Mouse (Mus musculus): Measurements from ENCODE around the gene Zfp62. TPM values are rescaled to one million over a fixed set of nuclear protein-coding genes. Genes with fewer than 3 reads are reported as not detected.

The Zfp62 gene
- polyA plus RNA-seq, 1 experiment from 2014 or later = 35.3 TPM

DNA sequence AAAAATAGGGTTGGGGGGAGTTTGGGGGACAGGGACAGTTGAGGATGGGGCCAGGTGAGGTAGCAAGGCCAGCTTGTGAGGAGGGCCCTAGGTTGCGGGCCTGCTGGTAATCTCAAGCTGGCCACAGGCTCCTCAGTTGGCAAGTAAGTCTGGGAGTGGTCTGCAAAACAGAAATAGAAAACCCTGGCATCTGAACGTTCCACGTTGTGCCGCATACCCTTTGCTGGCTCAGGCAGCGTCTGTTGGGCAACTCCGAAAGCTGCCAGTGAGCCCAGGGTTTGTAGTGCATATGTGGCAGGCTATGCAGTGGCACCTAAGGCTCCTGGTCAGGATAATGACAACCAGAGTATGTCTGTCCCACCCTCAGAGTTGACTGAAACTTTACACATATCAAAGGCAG, 60.1 kb downstream of the Zfp62 start:
- Histone ChIP-seq H3K4me2 (ENCODE audit: low read length) (no peak overlapping the region), H3K27ac (ENCODE audit: low read depth, low read length) (no peak overlapping the region), H3K4me1 (ENCODE audit: control insufficient read depth, insufficient read depth, low read depth, low read length) (no peaks in the 10 kb centered on the region), H3K27me3 (replicated peaks; ENCODE audit: control insufficient read depth, insufficient read depth, low read length) (no peaks in the 10 kb centered on the region), H3K4me3 (ENCODE audit: low read length) (no peak overlapping the region), H3K9ac (ENCODE audit: low read depth, low read length) (no peak overlapping the region), H3K36me3 (ENCODE audit: control insufficient read depth, insufficient read depth, low read length) (peaks cover 16% of the 10 kb centered on the region; the same call in 1 of the 2 replicates), H3K9me3 (ENCODE audit: control insufficient read depth, low read length) (no peaks in the 10 kb centered on the region)
- 92% methylated on average over 6 of the region's 6 CpGs for WGBS
- ATAC-seq = no peak

- Histone ChIP-seq H3K4me3 (ENCODE audit: low read length) (no peak overlapping the region), H3K36me3 (ENCODE audit: control insufficient read depth, insufficient read depth, low read length) (peaks cover 16% of the 10 kb centered on the region; the same call in 1 of the 2 replicates), H3K4me2 (ENCODE audit: low read length) (no peak overlapping the region), H3K9ac (ENCODE audit: low read depth, low read length) (no peak overlapping the region), H3K27me3 (replicated peaks; ENCODE audit: control insufficient read depth, insufficient read depth, low read length) (no peaks in the 10 kb centered on the region), H3K4me1 (ENCODE audit: control insufficient read depth, insufficient read depth, low read depth, low read length) (no peaks in the 10 kb centered on the region), H3K27ac (ENCODE audit: low read depth, low read length) (no peak overlapping the region), H3K9me3 (ENCODE audit: control insufficient read depth, low read length) (no peaks in the 10 kb centered on the region)
- no peak for ATAC-seq
- 92% methylated on average over 7 of the region's 7 CpGs for WGBS
Observed at GRCm38 (mm10) chr11:49264081-49264480, 61.0 kb downstream of the Zfp62 start.

- Histone ChIP-seq H3K4me1 (ENCODE audit: control insufficient read depth, insufficient read depth, low read depth, low read length) (no peaks in the 10 kb centered on the region), H3K36me3 (ENCODE audit: control insufficient read depth, insufficient read depth, low read length) (peaks cover 16% of the 10 kb centered on the region; the same call in 1 of the 2 replicates), H3K27me3 (replicated peaks; ENCODE audit: control insufficient read depth, insufficient read depth, low read length) (no peaks in the 10 kb centered on the region), H3K9me3 (ENCODE audit: control insufficient read depth, low read length) (no peaks in the 10 kb centered on the region), H3K4me3 (ENCODE audit: low read length) (no peak overlapping the region), H3K9ac (ENCODE audit: low read depth, low read length) (no peak overlapping the region), H3K27ac (ENCODE audit: low read depth, low read length) (no peak overlapping the region), H3K4me2 (ENCODE audit: low read length) (no peak overlapping the region)
- 83% methylated on average over 11 of the region's 11 CpGs for WGBS
- no peak for ATAC-seq
Observed at GRCm38 (mm10) chr11:49264622-49265021, 61.5 kb downstream of the Zfp62 start.

GRCm38 (mm10) chr11:49265101-49265500, 62.0 kb downstream of the Zfp62 start:
- Histone ChIP-seq H3K4me3 (ENCODE audit: low read length) (no peak overlapping the region), H3K27me3 (replicated peaks; ENCODE audit: control insufficient read depth, insufficient read depth, low read length) (no peaks in the 10 kb centered on the region), H3K27ac (ENCODE audit: low read depth, low read length) (no peak overlapping the region), H3K9ac (ENCODE audit: low read depth, low read length) (no peak overlapping the region), H3K4me1 (ENCODE audit: control insufficient read depth, insufficient read depth, low read depth, low read length) (no peaks in the 10 kb centered on the region), H3K9me3 (ENCODE audit: control insufficient read depth, low read length) (no peaks in the 10 kb centered on the region), H3K36me3 (ENCODE audit: control insufficient read depth, insufficient read depth, low read length) (peaks cover 16% of the 10 kb centered on the region; the same call in 1 of the 2 replicates), H3K4me2 (ENCODE audit: low read length) (no peak overlapping the region)
- ATAC-seq = no peak
- WGBS = 84% methylated on average over 8 of the region's 8 CpGs

- Histone ChIP-seq H3K4me1 (ENCODE audit: control insufficient read depth, insufficient read depth, low read depth, low read length) (no peaks in the 10 kb centered on the region), H3K36me3 (ENCODE audit: control insufficient read depth, insufficient read depth, low read length) (0 out of 2 replicates have a peak, but pooled peaks cover 5% of the 10 kb centered on the region), H3K4me3 (ENCODE audit: low read length) (no peak overlapping the region), H3K27me3 (replicated peaks; ENCODE audit: control insufficient read depth, insufficient read depth, low read length) (no peaks in the 10 kb centered on the region), H3K9me3 (ENCODE audit: control insufficient read depth, low read length) (no peaks in the 10 kb centered on the region), H3K27ac (ENCODE audit: low read depth, low read length) (no peak overlapping the region), H3K4me2 (ENCODE audit: low read length) (no peak overlapping the region), H3K9ac (ENCODE audit: low read depth, low read length) (no peak overlapping the region)
- ATAC-seq = no peak
- WGBS = 90% methylated on average over 6 of the region's 6 CpGs
Observed at GRCm38 (mm10) chr11:49266671-49267070, 63.6 kb downstream of the Zfp62 start.

- 79% methylated on average over 10 of the region's 10 CpGs for WGBS
- Histone ChIP-seq H3K4me2 (ENCODE audit: low read length) (no peak overlapping the region), H3K4me1 (ENCODE audit: control insufficient read depth, insufficient read depth, low read depth, low read length) (no peaks in the 10 kb centered on the region), H3K9ac (ENCODE audit: low read depth, low read length) (no peak overlapping the region), H3K27me3 (replicated peaks; ENCODE audit: control insufficient read depth, insufficient read depth, low read length) (no peaks in the 10 kb centered on the region), H3K36me3 (ENCODE audit: control insufficient read depth, insufficient read depth, low read length) (0 out of 2 replicates have a peak, but pooled peaks cover 4% of the 10 kb centered on the region), H3K27ac (ENCODE audit: low read depth, low read length) (no peak overlapping the region), H3K9me3 (ENCODE audit: control insufficient read depth, low read length) (no peaks in the 10 kb centered on the region), H3K4me3 (ENCODE audit: low read length) (no peak overlapping the region)
- no peak for ATAC-seq
Observed at GRCm38 (mm10) chr11:49267316-49267715, 64.2 kb downstream of the Zfp62 start.

GRCm38 (mm10) chr11:49267970-49268579, 65.0 kb downstream of the Zfp62 start:
- no peak overlapping the region for H3K27ac ChIP-seq (ENCODE audit: low read depth, low read length)
- no peak overlapping the region for H3K4me2 ChIP-seq (ENCODE audit: low read length)
- no peak overlapping the region for H3K4me3 ChIP-seq (ENCODE audit: low read length)
- no peak overlapping the region for H3K9ac ChIP-seq (ENCODE audit: low read depth, low read length)
- no peaks in the 10 kb centered on the region for H3K36me3 ChIP-seq (ENCODE audit: control insufficient read depth, insufficient read depth, low read length)
- H3K4me1 ChIP-seq (ENCODE audit: control insufficient read depth, insufficient read depth, low read depth, low read length) = no peaks in the 10 kb centered on the region
- H3K27me3 ChIP-seq (replicated peaks; ENCODE audit: control insufficient read depth, insufficient read depth, low read length) = no peaks in the 10 kb centered on the region
- no peaks in the 10 kb centered on the region for H3K9me3 ChIP-seq (ENCODE audit: control insufficient read depth, low read length)
- WGBS = 73% methylated on average over 15 of the region's 15 CpGs
- no peak for ATAC-seq

Other genes with a start within 250 kb of the Zfp62 start
- not detected in 2 replicates for gene Olfr56, start 224.4 kb upstream of the Zfp62 start, polyA plus RNA-seq (2015; fragmentation: Nextera tagmentation; extraction: Ambion mirVana)
- 0.24 and 0.46 TPM in 2 replicates for gene 9930111J21Rik1, start 223.9 kb upstream of the Zfp62 start, polyA plus RNA-seq (2015; fragmentation: Nextera tagmentation; extraction: Ambion mirVana)
- gene Gm12185, start 211.1 kb upstream of the Zfp62 start, polyA plus RNA-seq (2015; fragmentation: Nextera tagmentation; extraction: Ambion mirVana) = not detected in 2 replicates
- gene Tgtp1, start 209.1 kb upstream of the Zfp62 start, polyA plus RNA-seq (2015; fragmentation: Nextera tagmentation; extraction: Ambion mirVana) = 0.09 and 0.25 TPM in 2 replicates
- gene 9930111J21Rik2, start 152.1 kb upstream of the Zfp62 start, polyA plus RNA-seq (2015; fragmentation: Nextera tagmentation; extraction: Ambion mirVana) = 0.29 and 0.40 TPM in 2 replicates
- gene Tgtp2, start 139.1 kb upstream of the Zfp62 start, polyA plus RNA-seq (2015; fragmentation: Nextera tagmentation; extraction: Ambion mirVana) = 0.09 TPM in 1 of 2 replicates, not detected in the other
- 0.81 TPM in 2 replicates for gene Ifi47, start 126.7 kb upstream of the Zfp62 start, polyA plus RNA-seq (2015; fragmentation: Nextera tagmentation; extraction: Ambion mirVana)
- gene Olfr1396, start 88.4 kb upstream of the Zfp62 start, polyA plus RNA-seq (2015; fragmentation: Nextera tagmentation; extraction: Ambion mirVana) = not detected in 2 replicates
- gene Olfr1395, start 61.0 kb upstream of the Zfp62 start, polyA plus RNA-seq (2015; fragmentation: Nextera tagmentation; extraction: Ambion mirVana) = not detected in 2 replicates
- not detected in 2 replicates for gene Olfr1394, start 48.9 kb upstream of the Zfp62 start, polyA plus RNA-seq (2015; fragmentation: Nextera tagmentation; extraction: Ambion mirVana)
- 0.27 and 0.65 TPM in 2 replicates for gene Btnl9, start 16.1 kb upstream of the Zfp62 start, polyA plus RNA-seq (2015; fragmentation: Nextera tagmentation; extraction: Ambion mirVana)
- 34.5 and 38.2 TPM in 2 replicates for gene Mgat1, start 40.9 kb downstream of the Zfp62 start, polyA plus RNA-seq (2015; fragmentation: Nextera tagmentation; extraction: Ambion mirVana)
- gene Olfr1393, start 75.0 kb downstream of the Zfp62 start, polyA plus RNA-seq (2015; fragmentation: Nextera tagmentation; extraction: Ambion mirVana) = 0.08 TPM in 1 of 2 replicates, not detected in the other
- 0.13 TPM in 1 of 2 replicates, not detected in the other for gene Olfr1392, start 82.0 kb downstream of the Zfp62 start, polyA plus RNA-seq (2015; fragmentation: Nextera tagmentation; extraction: Ambion mirVana)
- gene Olfr10, start 101.4 kb downstream of the Zfp62 start, polyA plus RNA-seq (2015; fragmentation: Nextera tagmentation; extraction: Ambion mirVana) = not detected in 2 replicates
- gene Olfr1391, start 119.5 kb downstream of the Zfp62 start, polyA plus RNA-seq (2015; fragmentation: Nextera tagmentation; extraction: Ambion mirVana) = not detected in 2 replicates
- gene Olfr1390, start 131.9 kb downstream of the Zfp62 start, polyA plus RNA-seq (2015; fragmentation: Nextera tagmentation; extraction: Ambion mirVana) = not detected in 2 replicates
- gene Olfr1389, start 219.8 kb downstream of the Zfp62 start, polyA plus RNA-seq (2015; fragmentation: Nextera tagmentation; extraction: Ambion mirVana) = not detected in 2 replicates
- 0.09 and 0.10 TPM in 2 replicates for gene Olfr1388, start 233.3 kb downstream of the Zfp62 start, polyA plus RNA-seq (2015; fragmentation: Nextera tagmentation; extraction: Ambion mirVana)

All from hindbrain, embryonic 16.5 days (tissue).